Mouse (Mus musculus): ENCODE data around the gene Cdkal1.

DNA sequence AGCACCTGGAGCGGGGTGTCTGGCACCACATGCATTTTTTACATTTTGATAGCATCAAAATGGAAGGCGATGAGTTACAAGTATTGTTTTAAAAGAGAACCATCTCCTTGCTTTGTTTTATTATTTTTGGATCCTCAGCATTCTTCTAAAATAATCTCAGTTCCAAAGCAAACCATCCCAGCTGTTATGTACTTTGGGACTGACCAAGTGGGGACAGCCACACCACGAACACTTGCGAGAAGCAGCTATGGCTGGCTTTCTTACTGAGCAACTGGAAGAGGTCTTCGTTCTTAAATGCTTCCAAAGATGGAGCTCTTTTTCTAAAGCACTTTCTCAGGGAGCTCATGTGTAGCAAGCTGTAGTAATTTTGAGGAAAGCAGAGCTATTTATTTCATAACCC, 668.7 kb downstream of the Cdkal1 start:
- no peak for TF ChIP-seq CTCF (IDR thresholded peaks at IDR 0.05; ENCODE audit: borderline replicate concordance, control insufficient read depth, extremely low read depth, insufficient read depth, low read length, poor library complexity)
- TF ChIP-seq POLR2A (IDR thresholded peaks at IDR 0.05; ENCODE audit: control insufficient read depth, extremely low read depth, insufficient read depth, low read length, poor library complexity), result no peak

Measured in thymus, adult 2 months (tissue).